Mouse (Mus musculus): ENCODE results near the gene Atp13a3. TPM values are rescaled to one million over a fixed set of nuclear protein-coding genes. Genes with fewer than 3 reads are reported as not detected.

Atp13a3 gene
- polyA plus RNA-seq, 1 experiment from 2014 or later, result 14.1 TPM

DNA sequence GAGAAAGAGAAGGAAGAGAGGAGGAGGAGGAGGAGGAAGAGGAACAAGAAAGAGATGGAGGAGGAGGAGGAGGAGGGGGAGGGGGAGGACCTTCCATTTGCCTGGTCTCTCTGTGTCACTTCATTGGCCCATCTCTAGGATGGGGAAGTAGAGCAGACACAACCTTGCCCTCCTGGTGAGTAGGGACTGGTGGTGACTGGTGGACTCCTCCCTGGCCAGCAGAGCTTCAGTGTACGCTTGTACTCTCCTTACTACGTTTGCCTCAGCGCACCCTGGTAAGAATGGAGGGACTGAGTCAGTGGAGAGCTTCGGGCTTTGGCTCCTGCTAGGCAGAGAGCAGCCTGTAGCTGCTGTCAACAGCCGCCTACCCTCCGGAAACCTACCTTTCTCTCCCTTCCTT, 103.1 kb downstream of the Atp13a3 start:
- 0 out of 2 replicates have a peak, but pooled peaks cover 13% of the 10 kb centered on the region for H3K27me3 ChIP-seq (replicated peaks; ENCODE audit: control insufficient read depth, insufficient read depth, low read length)
- H3K4me3 ChIP-seq (ENCODE audit: low read length), result no peak overlapping the region
- H3K4me1 ChIP-seq (ENCODE audit: control insufficient read depth, insufficient read depth, low read length), result no peaks in the 10 kb centered on the region
- H3K36me3 ChIP-seq (ENCODE audit: control insufficient read depth, insufficient read depth, low read length), result no peaks in the 10 kb centered on the region
- no peaks in the 10 kb centered on the region for H3K9me3 ChIP-seq (ENCODE audit: control insufficient read depth, low read length)
- no peak overlapping the region for H3K27ac ChIP-seq (ENCODE audit: low read length)
- no peak for ATAC-seq
- no peak overlapping the region for H3K9ac ChIP-seq (ENCODE audit: low read depth, low read length)
- H3K4me2 ChIP-seq (ENCODE audit: low read depth, low read length), result no peak overlapping the region
- 80% methylated on average over 6 of the region's 6 CpGs for WGBS

DNA sequence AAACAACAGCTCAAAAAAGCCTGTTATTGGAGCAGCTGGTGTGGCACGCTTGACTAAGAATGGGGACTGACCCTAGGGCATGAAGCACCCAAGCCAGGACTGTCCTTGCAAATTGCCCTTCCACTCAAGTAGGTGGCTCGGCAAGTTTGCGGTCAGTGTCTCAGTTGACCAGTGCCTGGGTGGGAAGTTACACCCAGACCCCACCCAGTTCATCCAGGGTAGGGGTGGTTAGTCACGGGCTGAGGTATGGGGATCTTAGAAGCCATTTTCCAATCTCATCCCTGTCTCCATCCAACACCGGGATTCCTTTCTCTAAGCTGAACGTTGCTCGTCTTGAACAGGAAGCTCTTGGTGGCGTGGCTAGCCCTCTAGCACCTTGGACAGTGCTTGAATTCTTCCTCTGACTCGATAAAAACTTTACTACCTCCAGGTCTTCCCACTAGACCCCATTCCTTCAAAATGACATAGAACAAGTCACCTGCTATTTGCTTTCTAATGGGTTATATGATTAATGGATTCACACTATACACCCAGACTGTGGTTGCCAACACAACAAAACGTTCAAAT, 106.0 kb downstream of the Atp13a3 start:
- Histone ChIP-seq H3K9me3 (ENCODE audit: control insufficient read depth, low read length) (no peaks in the 10 kb centered on the region), H3K36me3 (ENCODE audit: control insufficient read depth, insufficient read depth, low read length) (no peaks in the 10 kb centered on the region)
- ATAC-seq, result no peak

DNA sequence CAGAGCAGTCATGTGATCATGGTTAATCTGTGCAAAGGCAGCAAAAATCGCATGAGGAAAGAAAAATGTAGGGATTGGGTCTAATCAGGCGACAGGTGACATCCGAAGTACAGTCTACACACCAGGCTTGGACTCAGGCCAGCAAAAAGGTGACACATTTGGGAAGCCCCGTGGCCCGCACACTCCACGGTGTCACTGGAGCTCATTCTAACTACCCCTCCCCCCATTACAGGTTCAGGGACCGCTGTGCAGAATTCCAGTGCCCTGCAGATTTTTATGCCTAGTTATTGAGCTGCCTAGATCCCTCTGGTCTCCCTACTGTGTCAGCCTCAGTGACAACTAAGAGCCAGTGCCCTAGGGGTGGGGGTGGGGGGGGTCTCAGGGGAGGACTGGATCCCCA, 108.3 kb downstream of the Atp13a3 start:
- Histone ChIP-seq H3K9me3 (ENCODE audit: control insufficient read depth, low read length) (no peaks in the 10 kb centered on the region), H3K9ac (ENCODE audit: low read depth, low read length) (no peak overlapping the region), H3K4me3 (ENCODE audit: low read length) (no peak overlapping the region), H3K36me3 (ENCODE audit: control insufficient read depth, insufficient read depth, low read length) (no peaks in the 10 kb centered on the region), H3K4me2 (ENCODE audit: low read depth, low read length) (no peak overlapping the region), H3K27ac (ENCODE audit: low read length) (no peak overlapping the region), H3K27me3 (replicated peaks; ENCODE audit: control insufficient read depth, insufficient read depth, low read length) (no peaks in the 10 kb centered on the region), H3K4me1 (ENCODE audit: control insufficient read depth, insufficient read depth, low read length) (no peaks in the 10 kb centered on the region)
- ATAC-seq, result no peak
- WGBS, result 84% methylated on average over 7 of the region's 7 CpGs

More for the DNA sequence above, 106.0 kb downstream of the Atp13a3 start:
- H3K27ac ChIP-seq (ENCODE audit: low read length), result no peak overlapping the region
- WGBS, result 56% methylated on average over 10 of the region's 10 CpGs
- no peaks in the 10 kb centered on the region for H3K4me1 ChIP-seq (ENCODE audit: control insufficient read depth, insufficient read depth, low read length)
- no peak overlapping the region for H3K4me2 ChIP-seq (ENCODE audit: low read depth, low read length)
- H3K27me3 ChIP-seq (replicated peaks; ENCODE audit: control insufficient read depth, insufficient read depth, low read length), result no peaks in the 10 kb centered on the region
- H3K4me3 ChIP-seq (ENCODE audit: low read length), result no peak overlapping the region
- no peak overlapping the region for H3K9ac ChIP-seq (ENCODE audit: low read depth, low read length)

GRCm38 (mm10) chr16:30296601-30297275, 109.0 kb downstream of the Atp13a3 start:
- Histone ChIP-seq H3K4me2 (ENCODE audit: low read depth, low read length) (no peak overlapping the region), H3K4me3 (ENCODE audit: low read length) (no peak overlapping the region), H3K4me1 (ENCODE audit: control insufficient read depth, insufficient read depth, low read length) (no peaks in the 10 kb centered on the region), H3K36me3 (ENCODE audit: control insufficient read depth, insufficient read depth, low read length) (no peaks in the 10 kb centered on the region), H3K9me3 (ENCODE audit: control insufficient read depth, low read length) (no peaks in the 10 kb centered on the region), H3K27me3 (replicated peaks; ENCODE audit: control insufficient read depth, insufficient read depth, low read length) (no peaks in the 10 kb centered on the region), H3K27ac (ENCODE audit: low read length) (no peak overlapping the region), H3K9ac (ENCODE audit: low read depth, low read length) (no peak overlapping the region)
- ATAC-seq, result no peak
- WGBS, result 86% methylated on average over 11 of the region's 11 CpGs

DNA sequence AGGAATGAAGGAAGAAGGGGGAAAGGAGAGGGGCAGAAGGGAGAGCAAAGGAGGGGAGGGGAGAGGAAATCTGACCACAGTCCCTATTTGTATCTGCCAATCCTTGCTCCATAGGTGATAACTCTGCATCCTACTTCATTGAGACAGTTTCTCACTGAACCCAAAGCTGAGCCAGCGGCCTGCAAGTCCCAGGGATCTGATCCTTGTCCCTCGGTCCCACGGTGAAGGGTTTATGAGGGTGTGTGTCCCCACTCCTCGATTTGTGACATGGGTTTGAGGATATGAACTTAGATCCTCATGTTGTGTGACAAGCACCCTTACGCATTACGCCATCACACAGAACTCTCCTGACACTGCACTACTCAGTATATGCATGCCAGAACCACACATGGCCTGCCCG, 110.7 kb downstream of the Atp13a3 start:
- Histone ChIP-seq H3K4me1 (ENCODE audit: control insufficient read depth, insufficient read depth, low read length) (no peaks in the 10 kb centered on the region), H3K4me3 (ENCODE audit: low read length) (no peak overlapping the region), H3K4me2 (ENCODE audit: low read depth, low read length) (no peak overlapping the region), H3K9me3 (ENCODE audit: control insufficient read depth, low read length) (no peaks in the 10 kb centered on the region), H3K36me3 (ENCODE audit: control insufficient read depth, insufficient read depth, low read length) (no peaks in the 10 kb centered on the region), H3K9ac (ENCODE audit: low read depth, low read length) (no peak overlapping the region), H3K27me3 (replicated peaks; ENCODE audit: control insufficient read depth, insufficient read depth, low read length) (no peaks in the 10 kb centered on the region), H3K27ac (ENCODE audit: low read length) (no peak overlapping the region)
- 85% methylated on average over 7 of the region's 7 CpGs for WGBS
- ATAC-seq, result no peak

DNA sequence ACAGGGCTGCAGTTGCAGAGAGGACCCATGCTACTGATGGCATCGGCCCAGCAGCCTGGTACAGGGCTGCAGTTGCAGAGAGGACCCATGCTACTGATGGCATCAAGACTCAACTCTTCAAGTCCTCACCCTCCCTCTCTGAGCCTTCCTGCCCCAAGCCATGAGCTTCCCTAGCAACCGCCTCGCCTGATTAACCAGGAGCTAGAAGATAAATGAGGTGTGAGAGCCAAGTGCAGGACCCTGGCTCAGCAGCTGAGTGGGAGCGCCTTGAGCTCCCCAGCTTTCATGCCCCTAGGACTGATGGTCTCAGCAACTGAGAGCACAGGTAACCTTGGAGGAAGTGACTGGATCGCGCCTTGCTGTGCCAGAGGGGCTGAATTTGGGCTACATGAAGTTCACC, 115.3 kb downstream of the Atp13a3 start:
- H3K4me2 ChIP-seq (ENCODE audit: low read depth, low read length), result no peak overlapping the region
- 69% methylated on average over 6 of the region's 6 CpGs for WGBS
- H3K27ac ChIP-seq (ENCODE audit: low read length), result no peak overlapping the region
- H3K4me1 ChIP-seq (ENCODE audit: control insufficient read depth, insufficient read depth, low read length), result peaks cover 3% of the 10 kb centered on the region; the same call in 1 of the 2 replicates
- no peaks in the 10 kb centered on the region for H3K36me3 ChIP-seq (ENCODE audit: control insufficient read depth, insufficient read depth, low read length)
- H3K4me3 ChIP-seq (ENCODE audit: low read length), result no peak overlapping the region
- no peak for ATAC-seq
- H3K9me3 ChIP-seq (ENCODE audit: control insufficient read depth, low read length), result no peaks in the 10 kb centered on the region
- H3K9ac ChIP-seq (ENCODE audit: low read depth, low read length), result no peak overlapping the region
- H3K27me3 ChIP-seq (replicated peaks; ENCODE audit: control insufficient read depth, insufficient read depth, low read length), result no peaks in the 10 kb centered on the region

GRCm38 (mm10) chr16:30285701-30286100, 120.1 kb downstream of the Atp13a3 start:
- ATAC-seq, result no peak; the same call in 1 of the 2 replicates
- 82% methylated on average over 4 of the region's 4 CpGs for WGBS
- H3K4me1 ChIP-seq (ENCODE audit: control insufficient read depth, insufficient read depth, low read length), result peaks cover 24% of the 10 kb centered on the region
- H3K36me3 ChIP-seq (ENCODE audit: control insufficient read depth, insufficient read depth, low read length), result no peaks in the 10 kb centered on the region
- no peak overlapping the region for H3K4me2 ChIP-seq (ENCODE audit: low read depth, low read length)
- no peaks in the 10 kb centered on the region for H3K9me3 ChIP-seq (ENCODE audit: control insufficient read depth, low read length)
- no peak overlapping the region for H3K9ac ChIP-seq (ENCODE audit: low read depth, low read length)
- no peak overlapping the region for H3K27ac ChIP-seq (ENCODE audit: low read length)
- no peaks in the 10 kb centered on the region; the same call in 1 of the 2 replicates for H3K27me3 ChIP-seq (replicated peaks; ENCODE audit: control insufficient read depth, insufficient read depth, low read length)
- H3K4me3 ChIP-seq (ENCODE audit: low read length), result no peak overlapping the region

GRCm38 (mm10) chr16:30283743-30284337, 121.9 kb downstream of the Atp13a3 start:
- Histone ChIP-seq H3K4me3 (ENCODE audit: low read length) (peak overlapping the region; percentile 1; the same call in 1 of the 2 replicates), H3K4me1 (ENCODE audit: control insufficient read depth, insufficient read depth, low read length) (peaks cover 26% of the 10 kb centered on the region), H3K4me2 (ENCODE audit: low read depth, low read length) (peak overlapping the region; percentile 36), H3K27me3 (replicated peaks; ENCODE audit: control insufficient read depth, insufficient read depth, low read length) (no peaks in the 10 kb centered on the region; the same call in 1 of the 2 replicates), H3K27ac (ENCODE audit: low read length) (no peak overlapping the region), H3K9ac (ENCODE audit: low read depth, low read length) (peak overlapping the region; percentile 49; the same call in 1 of the 2 replicates), H3K36me3 (ENCODE audit: control insufficient read depth, insufficient read depth, low read length) (no peaks in the 10 kb centered on the region), H3K9me3 (ENCODE audit: control insufficient read depth, low read length) (no peaks in the 10 kb centered on the region)
- ATAC-seq, result peak; percentile 43; the same call in 1 of the 2 replicates
- 3% methylated on average over 15 of the region's 15 CpGs for WGBS

DNA sequence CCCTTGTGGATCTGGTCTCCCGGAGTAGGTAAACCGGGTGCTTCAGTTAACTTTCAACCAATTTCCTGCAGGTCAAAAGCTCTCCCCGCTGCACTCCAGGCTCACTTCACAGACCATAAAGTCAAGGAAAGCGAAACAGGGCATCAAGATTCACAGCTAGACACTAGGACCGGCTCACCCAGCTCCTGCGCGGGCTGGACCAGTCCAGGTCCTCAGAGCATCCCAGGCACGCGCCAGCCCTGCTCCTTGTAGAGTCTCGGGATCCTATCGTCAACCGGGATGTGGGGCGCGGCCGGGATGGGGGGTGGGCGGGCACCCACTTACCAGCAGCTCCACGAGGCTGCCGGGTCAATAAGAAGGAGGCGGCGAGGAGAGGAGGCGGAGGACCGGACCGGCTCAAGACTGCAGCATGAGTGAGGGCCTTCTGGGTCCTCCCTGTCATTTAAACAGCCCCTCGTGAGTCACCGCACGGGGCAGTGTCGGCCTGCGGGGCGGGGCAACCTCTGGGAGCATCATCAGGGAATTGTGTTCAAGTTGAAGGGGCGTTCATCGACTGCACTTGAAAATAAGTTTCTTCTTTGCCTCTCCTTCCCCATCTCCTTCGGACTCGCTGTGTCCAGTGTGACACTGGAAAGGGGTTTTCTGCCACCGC, 122.8 kb downstream of the Atp13a3 start, which contains the start of gene Lrrc15:
Lrrc15 (minus strand) TSS at position 413 of the 652 bp plus-strand sequence.
- H3K27ac ChIP-seq (ENCODE audit: low read length), result no peak within 1 kb of the TSS
- peak within 1 kb of the TSS; percentile 56 for H3K4me2 ChIP-seq (ENCODE audit: low read depth, low read length)
- peak; percentile 39; the same call in 1 of the 2 replicates for ATAC-seq
- no peaks in the 10 kb centered on the region for H3K9me3 ChIP-seq (ENCODE audit: control insufficient read depth, low read length)
- peak within 1 kb of the TSS; percentile 55 for H3K9ac ChIP-seq (ENCODE audit: low read depth, low read length)
- peak within 1 kb of the TSS; percentile 34 for H3K4me3 ChIP-seq (ENCODE audit: low read length)
- no peaks in the 10 kb centered on the region; the same call in 1 of the 2 replicates for H3K27me3 ChIP-seq (replicated peaks; ENCODE audit: control insufficient read depth, insufficient read depth, low read length)
- 5% methylated on average over 34 of the region's 34 CpGs for WGBS
- no peaks in the 10 kb centered on the region for H3K36me3 ChIP-seq (ENCODE audit: control insufficient read depth, insufficient read depth, low read length)
- H3K4me1 ChIP-seq (ENCODE audit: control insufficient read depth, insufficient read depth, low read length), result peaks cover 26% of the 10 kb centered on the region

All from intestine, embryonic 16.5 days (tissue).